Mouse (Mus musculus): ENCODE measurements around the gene Cacng5.

Gene Cacng5

DNA sequence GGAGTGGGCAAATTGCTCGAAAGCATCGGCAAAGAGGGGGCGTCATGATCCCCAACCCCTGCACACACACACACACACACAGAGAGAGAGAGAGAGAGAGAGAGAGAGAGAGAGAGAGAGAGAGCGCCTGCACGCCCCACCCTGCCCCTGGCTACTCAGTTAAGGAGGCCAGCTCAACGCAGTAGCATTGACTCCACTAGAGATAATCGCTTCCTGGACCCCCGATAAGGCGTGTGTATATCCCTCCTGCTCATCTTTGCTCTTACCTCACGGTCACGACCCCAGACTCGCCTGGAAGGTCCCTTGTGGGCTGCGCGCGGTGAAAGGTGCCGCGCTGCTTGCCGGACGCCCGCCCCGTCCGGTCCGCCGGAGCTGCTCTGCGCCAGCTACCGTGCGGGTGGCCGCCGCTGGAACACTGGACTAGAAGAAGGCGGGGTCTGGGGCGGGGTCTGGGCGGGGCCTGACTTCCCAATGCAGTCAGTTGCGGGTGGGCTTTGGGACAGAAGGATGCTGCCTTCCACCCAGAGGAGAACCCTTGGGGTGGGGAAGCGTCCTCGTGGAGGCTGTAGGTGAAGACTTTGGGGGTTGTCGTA lies at the start of gene Cacng5:
Gene Cacng5 (minus strand): TSS at position 422 of the 593 bp plus-strand sequence.
- H3K27me3 ChIP-seq (ENCODE audit: control insufficient read depth, insufficient read depth, low read length, poor library complexity, severe bottlenecking): peaks cover 3% of the 10 kb centered on the region
- no peaks in the 10 kb centered on the region for H3K36me3 ChIP-seq (ENCODE audit: control insufficient read depth, insufficient read depth, low read length, poor library complexity, severe bottlenecking)
- DNase-seq (ENCODE audit: low read depth, low spot score): no peak

DNA sequence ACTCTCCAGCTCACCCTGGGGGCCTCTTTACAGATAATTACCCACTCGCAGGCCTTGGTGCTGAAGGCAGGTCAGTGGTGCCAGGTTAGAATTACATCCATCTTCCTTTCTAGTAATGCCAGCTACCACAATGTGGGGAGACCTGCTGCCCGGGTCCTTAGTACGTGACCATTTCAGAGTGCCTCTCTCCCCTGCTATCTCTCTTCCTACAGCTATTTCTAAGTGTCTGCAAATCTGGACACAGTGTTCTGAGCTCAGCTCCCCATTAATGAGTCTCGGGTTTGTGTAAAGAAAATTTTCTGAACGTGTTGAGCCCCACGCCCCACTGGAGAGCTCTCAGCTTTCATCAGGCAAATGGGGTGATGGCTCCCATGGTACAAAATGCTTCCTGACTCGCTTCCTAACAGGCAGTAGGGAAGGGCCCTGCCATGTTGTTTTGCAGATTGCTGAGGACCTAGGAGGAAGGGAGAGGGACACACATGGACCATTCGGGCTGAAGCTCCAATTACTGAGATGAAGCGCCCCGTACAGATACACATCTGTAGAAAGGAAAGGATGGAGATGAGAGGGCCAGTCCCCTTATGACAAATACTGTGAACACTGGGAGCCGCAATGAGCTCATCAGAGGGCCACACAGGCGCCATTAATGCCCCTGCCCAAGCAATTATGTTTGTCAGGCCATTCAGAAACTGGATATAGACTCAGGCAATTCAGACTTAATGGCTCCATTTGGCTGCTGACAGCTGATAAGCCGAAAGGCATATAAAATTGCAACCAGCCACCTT lies 42.9 kb upstream of the Cacng5 start:
- Histone ChIP-seq H3K27me3 (ENCODE audit: control insufficient read depth, insufficient read depth, low read length, poor library complexity, severe bottlenecking) (no peaks in the 10 kb centered on the region), H3K36me3 (ENCODE audit: control insufficient read depth, insufficient read depth, low read length, poor library complexity, severe bottlenecking) (no peaks in the 10 kb centered on the region; the same call in 1 of the 2 replicates)
- DNase-seq (ENCODE audit: low read depth, low spot score): no peak

DNA sequence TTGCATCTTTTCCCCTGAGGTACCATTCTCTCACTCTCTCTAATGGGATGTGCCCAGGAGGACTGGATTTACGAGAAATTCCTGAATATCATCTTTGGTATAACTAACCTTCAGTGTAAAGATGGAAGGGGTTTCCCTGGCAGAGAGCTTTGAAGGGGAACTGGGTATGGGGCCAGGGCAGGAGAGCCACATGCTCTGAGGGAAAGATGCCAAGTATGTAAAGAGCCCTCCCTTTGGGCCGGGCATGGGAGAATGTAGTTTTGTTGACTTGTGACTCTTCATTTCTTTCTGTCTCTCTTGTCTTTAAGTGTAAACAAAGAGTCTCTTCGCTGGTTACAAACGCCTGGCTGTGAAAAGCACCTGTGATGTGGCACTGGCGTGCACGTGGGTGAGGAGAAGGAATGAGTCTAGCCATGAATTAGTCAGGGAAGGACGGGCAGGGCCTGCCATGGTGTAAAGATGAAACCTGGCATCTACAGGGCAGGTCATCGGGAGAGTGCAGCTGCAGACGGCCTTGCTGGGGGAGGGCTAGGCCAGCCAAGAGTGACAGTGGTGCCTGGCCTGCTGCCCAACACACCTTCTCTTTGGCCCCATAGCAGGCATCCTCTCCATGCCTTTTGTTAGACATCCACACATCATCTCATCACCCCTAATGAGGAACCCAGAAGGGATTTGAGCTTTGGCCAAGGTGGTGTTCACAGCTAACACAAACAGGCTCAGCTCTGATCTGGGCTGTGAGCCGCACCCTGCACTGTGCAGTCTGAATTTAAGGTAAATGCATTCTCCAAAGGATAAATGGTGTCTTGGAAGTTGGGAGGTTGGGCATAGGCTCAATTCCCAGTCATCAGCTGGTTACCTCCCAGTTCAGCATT lies 40.6 kb upstream of the Cacng5 start:
- Histone ChIP-seq H3K36me3 (ENCODE audit: control insufficient read depth, insufficient read depth, low read length, poor library complexity, severe bottlenecking) (no peaks in the 10 kb centered on the region; the same call in 1 of the 2 replicates), H3K27me3 (ENCODE audit: control insufficient read depth, insufficient read depth, low read length, poor library complexity, severe bottlenecking) (no peaks in the 10 kb centered on the region)
- DNase-seq (ENCODE audit: low read depth, low spot score): no peak

DNA sequence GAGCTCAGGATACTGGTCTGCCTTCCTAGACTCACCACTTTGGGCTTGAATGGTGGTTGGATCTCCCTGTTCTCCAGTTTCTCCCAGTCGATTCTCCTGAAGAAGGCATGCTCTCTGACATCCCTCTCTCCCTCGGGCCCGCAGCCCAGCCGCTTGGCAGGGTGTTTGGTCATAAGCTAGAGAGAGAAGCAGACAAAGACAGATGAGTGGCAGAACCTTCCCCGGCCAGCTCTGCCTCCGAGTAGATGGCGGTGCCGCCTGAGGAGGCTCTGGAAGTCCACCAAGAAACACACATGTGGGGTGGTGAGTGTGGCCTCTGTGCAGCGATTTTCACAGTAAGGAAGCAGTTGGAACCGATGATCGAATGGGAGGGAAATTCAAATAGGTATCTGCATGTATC lies 36.6 kb upstream of the Cacng5 start:
- H3K36me3 ChIP-seq (ENCODE audit: control insufficient read depth, insufficient read depth, low read length, poor library complexity, severe bottlenecking): no peaks in the 10 kb centered on the region; the same call in 1 of the 2 replicates
- DNase-seq (ENCODE audit: low read depth, low spot score): no peak
- H3K27me3 ChIP-seq (ENCODE audit: control insufficient read depth, insufficient read depth, low read length, poor library complexity, severe bottlenecking): no peaks in the 10 kb centered on the region

DNA sequence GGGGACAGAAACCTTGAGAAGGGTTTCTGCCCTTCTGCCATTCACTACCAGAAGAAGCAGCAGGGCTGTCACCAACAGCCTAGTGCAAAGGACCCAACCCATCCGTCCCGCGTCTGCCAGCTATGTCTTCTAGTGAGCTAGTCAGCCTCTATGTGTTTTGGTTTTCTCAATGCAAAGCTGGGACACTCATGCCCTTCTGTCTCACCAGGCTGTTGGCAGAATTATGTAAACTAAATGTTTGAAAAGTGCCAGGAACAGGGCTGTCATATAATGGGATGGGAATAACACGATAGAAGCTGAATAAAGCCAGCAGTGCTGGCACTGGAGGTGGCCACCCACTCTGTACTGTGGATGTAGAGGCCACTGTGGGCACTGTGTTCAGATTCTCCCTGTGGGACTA lies 35.8 kb upstream of the Cacng5 start:
- DNase-seq (ENCODE audit: low read depth, low spot score): no peak

DNA sequence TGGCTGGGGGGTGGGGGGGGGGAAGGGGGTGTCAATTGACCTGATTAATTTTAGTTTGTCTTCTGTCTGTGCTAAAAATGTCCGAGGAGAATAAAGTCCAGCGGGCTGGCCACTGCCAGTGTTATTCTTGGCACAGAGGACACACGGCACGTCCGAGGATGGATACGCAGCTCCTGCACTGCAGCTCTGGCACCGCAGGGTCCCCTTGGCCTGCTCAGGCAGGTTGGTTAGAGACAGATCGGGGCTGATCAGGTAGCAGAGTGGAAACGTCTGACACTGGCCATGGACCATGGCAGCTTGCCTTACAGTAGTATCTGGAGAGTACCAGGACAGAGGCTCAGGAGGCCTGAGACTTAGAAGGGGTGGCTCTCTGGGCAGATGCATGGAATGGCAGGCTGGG lies 35.4 kb upstream of the Cacng5 start:
- Histone ChIP-seq H3K27me3 (ENCODE audit: control insufficient read depth, insufficient read depth, low read length, poor library complexity, severe bottlenecking) (no peaks in the 10 kb centered on the region), H3K36me3 (ENCODE audit: control insufficient read depth, insufficient read depth, low read length, poor library complexity, severe bottlenecking) (peaks cover 3% of the 10 kb centered on the region; the same call in 1 of the 2 replicates)
- DNase-seq (ENCODE audit: low read depth, low spot score): no peak

More for the DNA sequence above, 35.8 kb upstream of the Cacng5 start:
- no peaks in the 10 kb centered on the region for H3K27me3 ChIP-seq (ENCODE audit: control insufficient read depth, insufficient read depth, low read length, poor library complexity, severe bottlenecking)
- no peaks in the 10 kb centered on the region; the same call in 1 of the 2 replicates for H3K36me3 ChIP-seq (ENCODE audit: control insufficient read depth, insufficient read depth, low read length, poor library complexity, severe bottlenecking)

DNA sequence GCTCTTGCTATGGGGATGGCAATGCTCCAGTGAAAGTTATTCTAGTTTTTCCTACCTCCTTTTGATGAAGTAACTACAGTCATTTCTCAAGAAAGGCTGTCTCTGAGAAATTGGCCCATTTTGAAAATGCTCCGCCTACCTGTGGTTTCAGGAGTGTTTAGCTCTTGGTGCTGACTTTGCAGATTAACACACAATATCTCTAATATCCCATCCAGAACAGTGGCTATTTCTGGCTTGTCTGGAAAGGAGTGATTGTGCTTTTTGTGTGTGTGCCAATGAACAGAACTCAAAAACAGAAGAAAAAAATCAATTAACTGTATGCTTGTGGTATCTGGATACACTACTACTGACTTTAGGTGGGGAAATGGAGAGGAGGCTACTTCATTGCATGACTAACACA lies 33.1 kb upstream of the Cacng5 start:
- Histone ChIP-seq H3K27me3 (ENCODE audit: control insufficient read depth, insufficient read depth, low read length, poor library complexity, severe bottlenecking) (no peaks in the 10 kb centered on the region), H3K36me3 (ENCODE audit: control insufficient read depth, insufficient read depth, low read length, poor library complexity, severe bottlenecking) (peaks cover 3% of the 10 kb centered on the region; the same call in 1 of the 2 replicates)
- no peak for DNase-seq (ENCODE audit: low read depth, low spot score)

DNA sequence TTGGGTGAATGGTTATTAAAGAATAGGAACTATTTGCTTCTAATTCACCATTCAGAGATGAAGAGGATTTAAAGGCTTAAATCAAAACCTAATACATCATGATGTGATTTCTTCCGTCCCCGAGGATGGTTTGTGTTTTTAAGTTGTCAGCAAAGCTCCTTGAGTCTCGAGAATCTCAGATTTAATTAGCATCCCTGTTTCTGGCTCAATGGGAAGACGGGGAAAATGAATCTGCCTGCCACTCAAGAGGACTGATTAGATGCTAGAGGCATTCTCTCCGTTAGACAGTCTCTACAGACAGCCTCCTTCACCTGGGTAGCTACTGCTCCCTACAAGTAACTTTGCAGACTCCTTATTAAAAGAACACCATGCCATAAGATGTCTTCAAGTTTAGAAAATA lies 32.0 kb upstream of the Cacng5 start:
- Histone ChIP-seq H3K36me3 (ENCODE audit: control insufficient read depth, insufficient read depth, low read length, poor library complexity, severe bottlenecking) (peaks cover 3% of the 10 kb centered on the region; the same call in 1 of the 2 replicates), H3K27me3 (ENCODE audit: control insufficient read depth, insufficient read depth, low read length, poor library complexity, severe bottlenecking) (no peaks in the 10 kb centered on the region)
- DNase-seq (ENCODE audit: low read depth, low spot score): no peak

DNA sequence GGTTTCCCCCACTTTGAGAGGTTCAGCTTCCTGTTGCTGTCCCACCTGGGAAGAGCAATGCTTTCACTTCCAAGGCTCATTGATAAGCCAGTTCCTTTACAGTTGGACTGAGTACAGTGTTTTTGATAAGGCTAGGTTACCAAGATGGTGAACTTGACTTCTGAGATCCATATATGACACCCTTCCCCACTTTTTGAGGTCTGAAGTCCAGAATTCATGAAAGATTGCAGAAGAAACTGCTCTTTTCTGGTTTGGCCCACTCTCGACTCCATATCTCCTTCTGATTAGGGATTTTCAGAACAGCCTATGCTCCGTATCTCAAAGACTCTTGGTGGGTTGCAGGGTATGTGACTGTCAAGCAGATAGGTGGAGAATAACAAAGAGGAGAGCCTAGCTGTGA lies 22.1 kb upstream of the Cacng5 start:
- DNase-seq (ENCODE audit: low read depth, low spot score): no peak

DNA sequence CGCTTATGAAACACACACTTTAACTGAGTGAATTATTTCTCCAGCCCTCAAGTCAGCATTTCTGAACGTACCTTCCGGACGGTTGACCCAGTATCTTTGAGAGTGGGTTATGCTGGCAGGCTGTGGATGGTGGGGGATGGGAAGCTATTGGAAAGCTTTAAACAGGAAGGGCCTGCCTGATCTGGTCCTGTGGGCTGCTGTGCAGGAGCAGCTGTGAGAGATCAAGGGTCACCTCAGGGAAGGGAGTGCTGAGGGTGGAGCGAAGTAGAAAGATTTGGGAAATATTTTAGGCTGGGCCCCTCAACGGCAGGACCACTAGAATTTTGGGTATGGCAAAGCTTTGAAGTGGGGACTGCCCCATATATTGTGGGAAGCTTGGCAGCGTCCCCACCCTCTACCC lies 16.9 kb upstream of the Cacng5 start:
- Histone ChIP-seq H3K27me3 (ENCODE audit: control insufficient read depth, insufficient read depth, low read length, poor library complexity, severe bottlenecking) (no peaks in the 10 kb centered on the region), H3K36me3 (ENCODE audit: control insufficient read depth, insufficient read depth, low read length, poor library complexity, severe bottlenecking) (no peaks in the 10 kb centered on the region)
- no peak for DNase-seq (ENCODE audit: low read depth, low spot score)

More for the DNA sequence above, 22.1 kb upstream of the Cacng5 start:
- Histone ChIP-seq H3K27me3 (ENCODE audit: control insufficient read depth, insufficient read depth, low read length, poor library complexity, severe bottlenecking) (no peaks in the 10 kb centered on the region), H3K36me3 (ENCODE audit: control insufficient read depth, insufficient read depth, low read length, poor library complexity, severe bottlenecking) (no peaks in the 10 kb centered on the region)

DNA sequence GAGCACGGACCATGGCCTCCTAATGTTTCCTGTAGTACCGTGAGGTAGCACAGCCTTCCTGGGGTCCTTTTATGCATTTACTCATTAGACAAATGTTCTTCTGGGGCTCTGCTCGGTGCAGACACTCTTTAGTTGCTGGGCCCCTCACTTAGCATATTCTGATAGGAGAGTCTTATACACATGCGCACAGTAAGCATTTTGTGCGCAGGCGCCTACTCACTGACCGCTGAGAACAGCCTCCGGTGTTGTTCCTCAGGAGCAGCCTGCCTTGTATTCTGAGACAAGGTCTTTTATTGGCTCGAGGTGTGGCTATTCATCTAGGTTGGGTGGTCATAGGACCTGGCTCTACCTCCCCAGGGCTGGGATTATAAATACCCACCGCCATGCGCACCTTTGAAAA lies 16.4 kb upstream of the Cacng5 start:
- DNase-seq (ENCODE audit: low read depth, low spot score): no peak
- Histone ChIP-seq H3K36me3 (ENCODE audit: control insufficient read depth, insufficient read depth, low read length, poor library complexity, severe bottlenecking) (no peaks in the 10 kb centered on the region), H3K27me3 (ENCODE audit: control insufficient read depth, insufficient read depth, low read length, poor library complexity, severe bottlenecking) (no peaks in the 10 kb centered on the region)

DNA sequence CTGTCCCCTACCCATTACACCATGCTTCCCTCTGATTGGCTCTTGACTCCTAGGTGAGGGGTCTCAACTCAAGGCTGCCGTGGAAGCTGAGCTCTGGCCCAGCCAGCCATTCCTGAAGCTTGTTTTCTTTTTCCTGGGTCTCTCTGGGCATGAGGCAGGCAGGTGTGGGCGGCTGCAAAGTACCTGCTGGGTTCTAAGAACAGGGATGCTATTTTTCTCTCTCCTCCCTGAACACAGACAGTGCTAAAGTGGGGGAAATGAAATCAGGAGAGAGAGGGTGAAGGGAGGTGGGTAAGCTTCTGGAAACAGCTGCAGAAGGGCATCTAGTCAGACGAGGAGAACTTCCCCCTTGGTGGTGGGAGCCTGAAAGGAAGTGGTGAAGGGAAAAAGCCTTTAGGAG lies 14.9 kb upstream of the Cacng5 start:
- Histone ChIP-seq H3K36me3 (ENCODE audit: control insufficient read depth, insufficient read depth, low read length, poor library complexity, severe bottlenecking) (no peaks in the 10 kb centered on the region), H3K27me3 (ENCODE audit: control insufficient read depth, insufficient read depth, low read length, poor library complexity, severe bottlenecking) (no peaks in the 10 kb centered on the region)
- no peak for DNase-seq (ENCODE audit: low read depth, low spot score)

DNA sequence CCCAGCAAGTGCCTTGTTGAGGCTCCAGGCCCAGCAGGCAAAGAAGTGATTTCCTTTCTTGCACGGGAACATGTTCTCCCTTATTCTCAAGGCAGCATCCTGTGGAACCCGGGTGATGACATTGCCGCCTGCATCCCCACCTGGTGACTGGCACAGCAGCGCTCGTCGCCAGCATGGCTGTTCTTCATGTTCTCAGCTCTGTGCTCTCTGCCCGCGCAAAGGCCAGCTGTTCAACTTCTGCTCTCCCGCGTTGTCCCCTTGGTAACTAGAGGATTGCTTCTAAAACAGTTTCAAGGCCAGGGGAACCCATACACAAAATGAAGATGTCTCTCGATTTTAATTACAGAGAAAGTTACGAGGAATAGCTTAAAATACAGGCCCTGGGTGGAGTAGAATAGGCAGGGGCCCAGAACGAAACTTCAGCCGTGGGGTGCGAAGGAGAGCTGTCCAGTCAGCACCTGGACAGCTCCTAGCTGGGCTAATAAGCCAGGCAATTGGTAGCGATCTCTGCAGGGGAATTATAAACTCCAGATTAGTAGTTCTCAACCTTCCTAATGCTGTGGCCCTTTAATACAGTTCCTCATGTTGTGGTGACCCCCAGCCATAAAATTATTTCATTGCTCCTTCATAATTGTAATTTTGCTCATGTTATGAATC lies 5.1 kb upstream of the Cacng5 start:
- Histone ChIP-seq H3K36me3 (ENCODE audit: control insufficient read depth, insufficient read depth, low read length, poor library complexity, severe bottlenecking) (no peaks in the 10 kb centered on the region), H3K27me3 (ENCODE audit: control insufficient read depth, insufficient read depth, low read length, poor library complexity, severe bottlenecking) (peaks cover 2% of the 10 kb centered on the region)
- no peak for DNase-seq (ENCODE audit: low read depth, low spot score)

DNA sequence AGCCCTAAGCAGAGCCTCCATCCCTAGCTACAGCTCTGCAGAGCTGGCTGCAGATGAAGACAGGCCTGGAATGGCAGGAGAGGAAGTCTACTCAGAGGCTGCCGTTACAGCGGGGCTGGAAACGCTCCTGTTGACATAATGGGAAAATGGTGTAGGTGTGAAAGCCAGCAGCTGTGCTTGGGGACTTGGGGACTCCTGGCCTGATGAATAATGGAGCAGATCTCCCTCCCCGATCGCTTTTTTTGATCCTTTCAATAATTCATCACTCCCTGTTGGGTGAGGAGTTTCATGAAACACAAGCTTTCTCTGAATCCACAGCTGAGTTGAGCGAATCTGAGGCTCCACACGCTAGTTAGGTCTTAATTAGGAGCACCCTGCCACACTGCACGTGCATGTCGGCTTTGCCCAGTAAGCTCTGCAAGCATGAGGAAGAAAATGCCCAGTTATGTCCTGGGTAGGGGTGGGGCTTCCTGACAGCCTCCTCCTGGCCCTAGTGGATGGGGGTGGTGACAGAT lies 2.9 kb upstream of the Cacng5 start:
- peaks cover 3% of the 10 kb centered on the region for H3K27me3 ChIP-seq (ENCODE audit: control insufficient read depth, insufficient read depth, low read length, poor library complexity, severe bottlenecking)
- DNase-seq (ENCODE audit: low read depth, low spot score): no peak
- no peaks in the 10 kb centered on the region for H3K36me3 ChIP-seq (ENCODE audit: control insufficient read depth, insufficient read depth, low read length, poor library complexity, severe bottlenecking)

Data from splenic B cell, adult 2 months (primary cell).